Mouse (Mus musculus) embryo, embryonic 9.5 days (tissue): ENCODE data around the gene Mcee.

Experiments
- DNase-seq: peaks from one replicate; pipeline ENCODE4 v3.0.0-alpha.2; 2017; ENCODE audit errors: extremely low spot score

Gene Mcee

GRCm38 (mm10) chr7:64392122-64392818 is at the start of gene Mcee, which contains the start of gene Mphosph10:
Gene Mcee (plus strand): TSS chr7:64392607.
Gene Mphosph10 (minus strand): TSS chr7:64392268.
- peak; percentile 99 for DNase-seq

- DNase-seq, result no peak
Measured at GRCm38 (mm10) chr7:64347813-64348212, 44.6 kb upstream of the Mcee start.

GRCm38 (mm10) chr7:64349147-64349861 is 43.1 kb upstream of the Mcee start:
- DNase-seq, result no peak

DNA sequence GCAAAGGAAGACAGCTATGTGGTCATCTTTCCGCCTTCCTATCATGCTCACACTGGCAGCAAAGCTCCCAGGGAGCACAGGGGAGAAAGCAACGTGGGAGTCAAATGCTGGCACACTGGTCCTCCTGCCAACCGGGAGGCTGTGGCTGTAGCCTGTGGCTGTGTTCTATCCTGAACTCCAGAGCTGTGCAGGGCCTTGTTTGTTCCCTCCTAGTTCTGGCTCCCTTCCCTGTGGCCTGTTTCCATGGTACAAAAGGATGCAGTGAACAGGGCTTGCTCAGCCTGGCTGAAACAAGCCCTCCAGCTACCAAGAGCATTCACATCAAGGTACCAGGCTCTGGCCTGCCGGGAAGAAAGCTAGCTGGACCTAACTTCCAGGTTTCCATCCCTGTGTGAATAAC is 41.3 kb upstream of the Mcee start:
- DNase-seq, result no peak

GRCm38 (mm10) chr7:64354206-64354605 is 38.2 kb upstream of the Mcee start:
- DNase-seq, result no peak

- DNase-seq, result no peak
Measured at GRCm38 (mm10) chr7:64356661-64357060, 35.7 kb upstream of the Mcee start.

- DNase-seq, result no peak
Measured at GRCm38 (mm10) chr7:64357405-64357804, 35.0 kb upstream of the Mcee start.

DNA sequence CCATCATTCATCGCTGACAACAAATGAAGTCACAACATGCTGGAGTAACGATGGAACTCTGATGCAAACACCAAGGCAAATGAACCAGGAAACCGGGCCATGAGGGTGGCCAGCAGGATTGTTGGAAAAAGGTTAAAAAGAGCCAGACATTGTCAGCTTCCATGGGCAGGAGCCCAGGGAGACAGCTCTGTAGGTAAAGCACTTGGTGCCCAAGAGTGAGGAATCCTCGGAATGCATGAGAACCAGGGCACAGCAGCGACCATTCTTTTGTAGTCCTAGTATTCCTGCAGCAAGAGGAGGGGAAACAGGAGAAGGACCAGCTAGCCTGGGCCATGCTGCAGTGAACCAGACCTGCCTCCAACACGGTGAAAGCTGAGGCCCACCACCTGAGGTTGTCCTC is 33.7 kb upstream of the Mcee start:
- DNase-seq, result no peak

DNA sequence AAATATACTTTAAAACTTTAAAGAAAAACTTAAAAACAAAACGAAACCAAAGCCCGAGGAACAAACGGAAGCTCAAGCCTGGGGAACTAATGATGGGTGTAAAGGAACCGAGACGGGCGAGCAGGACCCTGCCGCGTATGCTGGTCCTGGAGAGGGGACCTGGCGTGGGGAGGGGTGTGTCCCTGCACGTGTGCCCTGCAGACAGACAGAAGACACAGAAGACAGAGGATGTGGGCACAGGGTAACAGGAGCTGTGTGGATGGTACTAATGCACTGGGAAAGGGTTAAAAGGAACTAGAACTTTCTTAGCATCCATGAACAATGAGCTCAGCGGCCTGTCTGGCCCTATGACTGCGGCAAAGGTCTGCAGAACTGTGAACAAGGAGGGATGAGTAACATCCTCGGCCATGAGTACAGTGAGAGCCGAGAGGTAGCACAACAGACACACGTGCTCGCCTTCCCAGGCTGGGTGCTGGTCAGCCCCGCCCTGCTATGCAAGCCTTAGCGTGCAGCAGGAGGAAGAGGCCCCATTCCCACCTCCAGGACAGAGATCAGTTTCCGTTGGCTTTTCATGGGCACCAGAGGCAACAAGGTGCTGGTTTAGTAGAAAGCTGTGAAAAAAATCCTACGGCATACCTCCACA is 32.3 kb upstream of the Mcee start:
- no peak for DNase-seq

GRCm38 (mm10) chr7:64360586-64360945 is 31.8 kb upstream of the Mcee start:
- DNase-seq, result no peak

GRCm38 (mm10) chr7:64365863-64366262 is 26.5 kb upstream of the Mcee start:
- DNase-seq, result no peak

GRCm38 (mm10) chr7:64369841-64370240 is 22.6 kb upstream of the Mcee start:
- DNase-seq, result no peak

GRCm38 (mm10) chr7:64371940-64372878 is 20.2 kb upstream of the Mcee start:
- DNase-seq, result no peak

- no peak for DNase-seq
Measured at GRCm38 (mm10) chr7:64373147-64373829, 19.1 kb upstream of the Mcee start.

DNA sequence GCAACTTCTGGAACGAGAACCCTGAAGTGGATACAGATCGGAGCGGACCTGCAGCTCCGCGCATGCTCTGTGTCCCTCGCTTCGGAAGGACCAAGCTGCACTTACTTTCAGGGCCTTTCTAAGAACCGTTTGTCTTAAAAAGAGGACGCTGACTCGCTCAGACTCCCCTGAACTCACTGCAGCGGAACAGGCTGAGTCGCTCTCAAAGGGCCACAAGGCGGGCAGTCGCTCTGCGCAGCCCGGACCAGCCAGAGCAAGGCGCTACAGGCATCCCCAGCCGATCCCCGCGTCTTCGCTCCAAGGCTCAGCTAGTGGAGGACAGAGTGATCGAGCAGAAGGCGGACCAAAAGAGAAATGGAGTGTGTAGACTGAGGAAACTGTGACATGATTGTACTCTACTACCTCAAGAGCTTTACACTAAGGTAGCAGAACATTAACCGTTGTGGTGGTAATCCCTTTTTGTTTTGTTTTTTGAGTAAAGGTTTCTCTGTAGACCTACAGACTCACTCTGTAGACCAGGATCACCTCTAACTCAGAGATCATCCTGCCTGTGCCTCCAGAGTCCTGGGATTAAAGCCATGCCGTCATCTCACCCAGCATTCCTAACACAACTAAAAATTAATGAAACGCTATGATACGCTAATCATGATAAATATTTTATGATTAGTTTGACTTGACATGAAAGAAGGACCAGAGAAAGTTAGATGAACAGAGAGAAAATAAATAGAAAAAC is 18.4 kb upstream of the Mcee start, which contains the start of gene Fan1:
Fan1 (minus strand) TSS at position 266 of the 733 bp plus-strand sequence.
- DNase-seq, result peak; percentile 89

GRCm38 (mm10) chr7:64391479-64391878 is 928 bp upstream of the Mcee start:
- peak; percentile 24 for DNase-seq

- no peak for DNase-seq
Measured at GRCm38 (mm10) chr7:64392819-64393151, 378 bp downstream of the Mcee start.

- no peak for DNase-seq
Measured at GRCm38 (mm10) chr7:64400725-64401124, 8.3 kb downstream of the Mcee start.

- no peak for DNase-seq
Measured at GRCm38 (mm10) chr7:64402452-64402851, 10.0 kb downstream of the Mcee start.

GRCm38 (mm10) chr7:64403989-64404388 is 11.6 kb downstream of the Mcee start:
- no peak for DNase-seq

DNA sequence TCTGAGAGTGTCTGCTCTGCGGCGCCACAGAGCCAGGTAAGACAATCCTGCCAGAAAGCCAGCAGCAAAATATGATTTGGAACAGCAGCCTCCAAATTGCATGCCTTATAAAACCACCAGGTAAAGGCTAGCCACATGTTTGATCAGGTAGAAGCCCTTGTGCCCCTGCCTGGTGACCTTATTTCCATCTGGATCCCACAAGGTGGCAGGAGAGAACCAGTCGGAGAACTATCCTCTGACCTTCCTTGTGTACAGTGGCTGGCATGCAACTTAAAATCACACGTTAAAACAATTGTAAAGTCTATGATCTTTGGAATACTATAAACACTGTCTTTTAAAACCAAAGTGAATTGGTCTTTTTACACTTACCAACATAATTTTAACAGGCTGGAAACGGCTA is 32.5 kb downstream of the Mcee start:
- no peak for DNase-seq
